Mouse (Mus musculus): Measurements from ENCODE around the gene C130026I21Rik.
"Not testable (repeated sequence)": the region's sequence is repeated elsewhere in the genome, so short reads cannot be mapped to it uniquely, and the experiment has no call there.

Gene C130026I21Rik

DNA sequence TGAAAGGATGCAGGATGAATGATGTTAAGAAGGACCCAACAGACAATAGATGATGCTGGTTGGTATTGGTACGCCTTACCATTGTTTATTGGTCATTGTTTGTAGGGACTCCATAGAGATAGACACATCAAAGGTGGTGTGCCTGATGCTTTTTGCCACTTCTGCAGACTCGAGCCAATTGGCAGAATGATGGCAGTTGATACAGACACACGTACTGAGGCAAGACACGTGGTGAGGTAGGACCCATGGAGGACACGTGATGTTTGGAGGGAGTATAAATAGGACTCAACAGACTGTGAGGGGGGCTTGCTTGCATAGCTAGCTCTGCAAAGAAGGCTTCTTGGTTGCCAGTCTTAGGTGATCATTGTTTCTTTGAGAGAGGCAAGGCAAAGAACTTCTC, 115.2 kb downstream of the C130026I21Rik start:
- not testable (repeated sequence) for ATAC-seq (ENCODE audit: insufficient number of reproducible peaks, low FRiP score, low TSS enrichment)

DNA sequence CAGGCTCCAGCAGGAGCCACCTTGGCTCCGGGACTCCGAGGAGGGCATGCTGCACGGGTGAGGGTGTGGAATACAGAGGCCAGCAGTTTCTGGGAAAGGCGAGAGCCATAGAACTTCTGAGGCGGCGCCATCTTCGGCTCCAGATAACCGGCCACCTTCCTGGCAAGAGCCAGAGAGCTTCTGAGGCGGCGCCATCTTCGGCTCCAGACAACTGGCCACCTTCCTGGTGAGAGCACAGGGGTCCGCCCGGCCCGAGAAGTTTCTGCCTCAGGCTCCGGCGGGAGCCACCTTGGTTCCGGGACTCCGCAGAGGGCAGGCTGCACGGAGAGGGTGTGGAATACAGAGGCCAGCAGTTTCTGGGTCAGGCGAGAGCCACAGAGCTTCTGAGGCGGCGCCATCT, 136.7 kb downstream of the C130026I21Rik start:
- ATAC-seq (ENCODE audit: insufficient number of reproducible peaks, low FRiP score, low TSS enrichment) = not testable (repeated sequence)

DNA sequence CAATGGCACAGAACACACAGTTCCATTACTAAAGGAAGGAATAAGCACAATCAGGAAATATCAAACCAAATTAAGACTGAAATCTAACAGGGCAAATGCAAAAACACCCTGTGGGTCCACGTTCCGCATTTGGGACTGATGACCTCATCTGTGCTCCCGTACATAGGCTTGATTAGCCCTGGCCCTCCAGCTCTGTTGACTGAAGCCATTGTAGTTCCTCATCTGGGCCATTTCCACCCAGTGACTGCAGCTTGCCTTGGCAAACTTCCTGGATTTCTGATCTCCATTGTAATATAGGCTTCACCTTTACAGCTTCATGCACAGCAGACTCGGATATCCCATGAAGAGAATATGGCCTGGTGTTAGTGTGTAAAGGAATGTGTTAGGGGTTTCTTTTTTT, 148.5 kb downstream of the C130026I21Rik start:
- not testable (repeated sequence) for ATAC-seq (ENCODE audit: insufficient number of reproducible peaks, low FRiP score, low TSS enrichment)

DNA sequence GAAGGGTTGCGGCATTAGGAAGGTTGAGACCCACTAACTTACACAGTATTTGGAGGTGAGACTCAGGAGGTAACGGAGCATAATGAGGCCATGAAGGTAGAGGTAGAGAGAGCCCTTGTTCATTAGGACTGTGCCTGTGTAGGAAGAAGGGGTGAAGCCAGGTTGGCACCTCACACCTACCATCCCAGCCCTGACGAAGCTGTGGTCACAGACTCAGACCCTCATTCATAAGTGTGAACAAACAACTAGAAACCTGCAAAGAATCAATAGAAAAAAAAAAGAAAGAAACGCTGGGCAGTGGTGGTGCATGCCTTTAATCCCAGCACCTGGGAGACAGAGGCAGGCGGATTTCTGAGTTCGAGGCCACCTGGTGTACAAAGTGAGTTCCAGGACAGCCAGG, 152.0 kb downstream of the C130026I21Rik start:
- not testable (repeated sequence) for ATAC-seq (ENCODE audit: insufficient number of reproducible peaks, low FRiP score, low TSS enrichment)

DNA sequence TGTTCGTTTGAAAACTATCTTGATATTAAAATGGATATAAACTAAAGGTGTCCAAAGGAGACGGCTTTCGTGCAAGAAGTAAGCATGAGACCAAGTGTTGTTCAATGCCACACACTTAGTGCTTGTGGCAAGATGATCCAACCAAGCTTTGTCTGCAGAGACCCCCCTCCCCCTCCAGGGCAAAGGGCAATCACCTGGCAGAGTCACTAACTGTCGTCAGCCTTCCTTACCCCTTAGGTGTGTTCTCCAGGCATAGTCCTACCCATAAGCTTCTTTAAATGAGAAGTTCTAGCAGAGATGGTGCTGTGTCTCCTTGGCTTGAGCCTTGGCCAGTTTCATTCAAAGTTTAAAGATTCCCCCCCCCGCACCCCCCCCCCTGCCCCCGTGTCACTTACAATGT, 152.8 kb downstream of the C130026I21Rik start:
- not testable (repeated sequence) for ATAC-seq (ENCODE audit: insufficient number of reproducible peaks, low FRiP score, low TSS enrichment)

DNA sequence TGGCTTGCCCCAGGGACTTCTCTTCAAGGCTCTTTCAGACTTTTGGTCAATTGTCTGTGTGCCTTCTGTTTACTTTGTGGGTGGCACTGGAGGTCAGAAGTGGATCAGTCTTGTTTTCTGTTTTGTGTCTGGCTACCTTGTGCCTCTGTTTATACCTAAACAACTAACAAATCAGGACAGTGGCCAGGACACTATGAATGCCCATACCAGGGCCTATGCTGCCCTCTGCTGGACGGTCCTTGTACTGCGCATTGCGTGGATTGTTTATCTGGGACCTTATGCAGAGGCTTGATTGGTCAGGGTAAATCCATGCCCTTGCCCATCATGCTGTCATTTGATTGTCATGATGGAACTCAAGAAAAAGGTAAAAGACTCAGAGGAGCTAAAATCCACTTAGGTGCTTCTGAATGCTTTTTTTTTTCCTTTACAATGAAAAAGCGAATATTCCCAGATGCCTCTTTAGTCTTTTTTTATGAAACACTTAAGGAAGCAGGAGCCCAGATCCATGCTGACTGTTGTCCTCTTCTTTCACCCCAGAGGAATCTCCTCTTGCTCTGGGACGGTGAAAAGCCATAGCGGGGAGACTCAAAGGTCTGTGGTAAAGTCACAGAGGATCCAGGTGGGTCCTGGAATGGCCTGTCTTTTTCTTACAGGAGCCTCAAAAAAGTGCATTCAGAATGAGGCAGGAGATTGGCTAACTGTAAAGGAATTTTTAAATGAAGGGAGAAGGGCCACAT, 155.5 kb downstream of the C130026I21Rik start:
- ATAC-seq (ENCODE audit: insufficient number of reproducible peaks, low FRiP score, low TSS enrichment) = not testable (repeated sequence)

DNA sequence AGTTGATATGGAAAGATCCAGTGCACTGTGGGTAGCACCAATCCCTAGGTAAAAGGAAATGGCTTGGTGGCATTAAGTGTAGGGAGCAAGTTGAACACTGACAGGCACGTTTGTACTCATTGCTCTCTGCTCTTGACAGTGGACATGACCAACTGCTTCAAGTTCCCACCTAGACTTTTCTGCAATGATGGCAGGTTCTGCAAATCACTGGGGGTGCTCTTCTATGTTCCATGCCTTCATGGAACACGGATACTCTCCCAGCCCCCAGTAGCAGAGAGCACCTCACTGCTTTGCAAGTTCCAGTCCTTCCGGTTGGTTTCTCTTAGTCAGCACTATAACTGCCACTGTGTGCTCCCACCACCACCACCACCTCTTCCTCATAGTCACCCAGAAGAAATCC, 156.3 kb downstream of the C130026I21Rik start:
- ATAC-seq (ENCODE audit: insufficient number of reproducible peaks, low FRiP score, low TSS enrichment) = not testable (repeated sequence)

DNA sequence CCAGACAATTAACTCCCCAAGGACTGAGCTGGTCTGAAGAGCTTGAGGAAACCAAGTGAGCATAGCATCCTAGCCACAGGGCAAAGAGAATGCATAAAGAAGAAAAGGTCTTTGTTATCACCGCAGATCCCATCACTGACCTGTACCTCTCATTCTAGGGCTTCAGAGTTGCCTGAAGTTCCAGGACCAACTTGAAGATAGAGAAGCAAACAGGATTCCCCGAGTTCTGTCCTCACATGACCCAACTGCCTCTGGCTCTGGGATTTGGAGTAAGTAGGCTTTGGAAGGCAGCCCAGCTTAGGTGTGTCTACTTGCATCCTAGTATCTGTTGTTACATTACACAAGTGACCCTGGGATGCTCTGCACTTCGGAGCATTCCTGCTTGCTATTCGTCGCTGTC, 157.5 kb downstream of the C130026I21Rik start:
- ATAC-seq (ENCODE audit: insufficient number of reproducible peaks, low FRiP score, low TSS enrichment) = not testable (repeated sequence)

DNA sequence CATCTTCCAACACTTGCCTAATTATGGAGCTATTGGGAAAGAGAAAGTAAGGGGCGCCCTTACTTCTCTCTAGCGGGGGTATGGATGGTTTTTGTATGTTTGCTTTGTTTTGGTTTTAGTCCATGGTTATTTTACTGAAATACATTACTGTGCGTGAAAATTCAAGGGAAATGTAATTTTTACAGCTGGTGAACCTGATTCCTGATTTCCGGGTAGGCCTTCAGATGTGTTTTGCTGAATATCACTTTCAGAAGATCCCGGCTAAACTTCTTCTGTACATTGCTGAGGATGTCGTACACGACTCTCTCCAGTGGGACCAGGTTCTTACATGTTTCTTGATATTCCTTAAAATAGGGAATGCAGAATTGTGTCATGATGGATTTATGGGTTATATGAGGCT, 158.1 kb downstream of the C130026I21Rik start:
- ATAC-seq (ENCODE audit: insufficient number of reproducible peaks, low FRiP score, low TSS enrichment) = not testable (repeated sequence)

DNA sequence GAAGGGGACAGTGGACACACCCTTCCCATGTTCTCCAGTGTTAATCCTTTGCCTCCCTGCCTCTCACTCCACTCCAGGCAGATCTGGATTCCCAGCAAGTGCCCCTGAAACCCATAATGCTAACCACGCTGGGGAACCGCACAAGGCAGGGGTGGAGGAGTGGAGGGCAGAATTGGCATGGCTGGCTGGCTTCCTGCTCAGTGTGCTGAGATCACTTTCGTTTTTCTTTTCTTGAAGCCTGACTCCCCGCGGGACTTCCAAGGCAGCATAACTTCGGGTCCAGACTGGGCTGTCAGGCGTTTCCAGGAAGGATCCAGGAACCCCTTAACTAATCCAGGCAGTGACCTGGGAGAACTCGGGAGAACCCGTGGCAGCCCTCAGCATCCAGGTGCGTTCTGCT, 158.8 kb downstream of the C130026I21Rik start:
- not testable (repeated sequence) for ATAC-seq (ENCODE audit: insufficient number of reproducible peaks, low FRiP score, low TSS enrichment)

DNA sequence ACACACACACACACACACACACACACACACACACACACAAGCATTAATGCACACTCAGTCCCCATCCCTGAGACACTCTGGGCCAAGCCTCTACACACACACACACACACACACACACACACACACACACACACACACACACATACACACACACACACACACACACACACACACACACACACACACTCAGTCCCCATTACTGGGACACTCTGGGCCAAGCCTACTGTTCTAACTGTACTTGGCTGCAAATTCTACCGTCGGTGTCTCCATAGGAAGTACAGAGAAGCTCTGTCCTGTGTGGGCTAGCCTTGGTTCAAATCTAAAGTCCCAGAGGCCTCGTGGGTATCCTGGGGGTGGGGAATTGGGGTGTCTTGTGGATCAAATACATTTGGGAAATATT, 159.5 kb downstream of the C130026I21Rik start:
- not testable (repeated sequence) for ATAC-seq (ENCODE audit: insufficient number of reproducible peaks, low FRiP score, low TSS enrichment)

DNA sequence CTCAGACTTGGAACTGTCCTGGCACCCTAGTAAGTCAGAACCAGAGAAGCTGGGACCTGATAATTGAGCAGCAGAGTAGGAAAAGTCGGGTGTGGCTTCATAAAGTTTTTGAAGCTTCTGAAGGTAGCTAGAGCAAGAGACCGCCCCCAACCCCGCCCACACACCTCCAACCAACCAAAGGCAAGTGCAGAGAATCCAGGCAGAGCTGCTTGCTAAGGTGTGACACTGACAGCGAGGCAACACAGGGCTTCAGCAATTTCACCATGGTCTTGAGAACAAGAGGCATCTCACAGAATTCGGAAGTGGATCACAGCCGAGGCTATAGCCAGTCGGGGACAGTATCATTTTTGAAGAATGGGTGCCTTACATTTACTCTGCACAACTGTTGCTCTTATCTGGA, 160.6 kb downstream of the C130026I21Rik start, which contains the start of gene A530032D15Rik:
Gene A530032D15Rik, minus strand, starts transcription at position 101 of the 400 bp plus-strand sequence.
- ATAC-seq (ENCODE audit: insufficient number of reproducible peaks, low FRiP score, low TSS enrichment) = not testable (repeated sequence)

DNA sequence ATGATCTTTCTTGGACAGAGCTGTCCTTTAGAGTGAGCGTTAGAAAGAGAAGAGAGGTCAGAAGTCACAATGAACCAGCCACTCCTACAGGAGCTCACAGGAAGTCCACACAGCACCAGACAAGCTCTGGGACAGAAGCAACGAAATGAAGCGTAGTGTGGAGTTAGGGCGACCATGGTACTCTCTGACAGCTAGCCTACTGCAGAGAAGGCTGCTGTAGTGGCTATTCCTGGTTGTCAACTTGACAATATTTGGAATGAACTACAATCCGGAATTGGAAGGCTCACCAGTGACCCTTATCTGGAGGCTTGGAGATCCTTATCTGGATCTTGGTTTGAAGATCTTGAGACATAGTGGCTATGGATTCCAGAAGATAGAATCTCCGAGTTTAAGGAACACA, 164.4 kb downstream of the C130026I21Rik start:
- not testable (repeated sequence) for ATAC-seq (ENCODE audit: insufficient number of reproducible peaks, low FRiP score, low TSS enrichment)

DNA sequence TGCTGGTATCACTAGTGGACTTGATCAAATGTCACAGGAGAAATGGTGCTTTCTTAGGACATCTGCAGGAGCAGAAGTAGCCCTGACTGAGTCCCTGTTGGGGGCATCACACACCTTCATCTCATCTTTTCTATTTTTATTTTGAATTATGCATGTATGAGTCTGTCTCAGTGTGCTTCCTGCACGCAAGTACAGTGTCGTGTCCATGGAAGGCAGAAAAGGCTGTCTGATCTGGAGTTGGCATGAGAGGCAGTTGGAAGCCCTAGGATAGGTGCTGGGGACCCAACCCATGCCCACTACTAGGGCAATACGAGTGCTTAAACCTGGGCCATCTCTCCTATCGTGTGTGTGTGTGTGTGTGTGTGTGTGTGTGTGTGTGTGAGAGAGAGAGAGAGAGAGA, 165.0 kb downstream of the C130026I21Rik start:
- ATAC-seq (ENCODE audit: insufficient number of reproducible peaks, low FRiP score, low TSS enrichment) = not testable (repeated sequence)

DNA sequence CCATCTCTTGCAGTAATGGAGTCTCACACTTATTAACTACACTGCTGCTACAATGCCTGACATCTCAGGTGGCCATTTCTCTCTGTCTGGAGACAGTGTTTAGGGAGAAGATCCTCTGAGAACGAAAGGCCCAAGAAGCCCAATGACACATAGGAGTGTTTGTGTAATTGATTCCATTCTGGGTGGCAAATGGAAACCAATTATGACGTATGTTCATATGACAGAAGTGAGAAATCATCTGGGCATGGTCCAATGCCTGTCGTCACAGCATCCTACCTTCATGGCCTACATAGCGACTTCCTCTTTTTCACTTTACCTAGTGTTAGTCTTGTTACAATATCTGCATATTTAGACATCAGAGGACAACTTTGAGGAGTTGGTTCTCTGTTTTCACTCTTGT, 168.6 kb downstream of the C130026I21Rik start:
- ATAC-seq (ENCODE audit: insufficient number of reproducible peaks, low FRiP score, low TSS enrichment) = not testable (repeated sequence)

DNA sequence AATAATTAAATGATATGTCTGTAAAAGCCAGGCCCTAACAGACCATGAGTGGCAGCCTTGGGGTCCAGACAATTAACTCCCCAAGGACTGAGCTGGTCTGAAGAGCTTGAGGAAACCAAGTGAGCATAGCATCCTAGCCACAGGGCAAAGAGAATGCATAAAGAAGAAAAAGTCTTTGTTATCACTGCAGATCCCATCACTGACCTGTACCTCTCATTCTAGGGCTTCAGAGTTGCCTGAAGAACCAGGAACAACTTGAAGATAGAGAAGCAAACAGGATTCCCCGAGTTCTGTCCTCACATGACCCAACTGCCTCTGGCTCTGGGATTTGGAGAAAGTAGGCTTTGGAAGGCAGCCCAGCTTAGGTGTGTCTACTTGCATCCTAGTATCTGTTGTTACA, 170.5 kb downstream of the C130026I21Rik start, which contains the start of gene Gm10553:
Gene Gm10553, plus strand, starts transcription at position 301 of the 400 bp plus-strand sequence.
- not testable (repeated sequence) for ATAC-seq (ENCODE audit: insufficient number of reproducible peaks, low FRiP score, low TSS enrichment)

DNA sequence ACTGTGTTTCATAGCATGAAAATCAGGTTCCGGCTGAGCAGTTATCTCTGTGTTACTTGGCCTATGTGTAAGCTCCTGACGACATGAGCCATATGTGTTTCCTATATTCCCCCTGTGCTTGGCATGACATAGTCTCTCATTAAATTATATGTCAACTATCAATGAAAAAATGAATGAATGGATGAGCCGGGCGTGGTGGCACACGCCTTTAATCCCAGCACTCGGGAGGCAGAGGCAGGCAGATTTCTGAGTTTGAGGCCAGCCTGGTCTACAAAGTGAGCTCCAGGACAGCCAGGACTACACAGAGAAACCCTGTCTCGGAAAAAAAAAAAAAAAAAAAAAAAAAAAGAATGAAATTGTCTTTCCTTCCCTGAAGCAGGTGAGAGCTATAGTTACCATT, 171.3 kb downstream of the C130026I21Rik start:
- ATAC-seq (ENCODE audit: insufficient number of reproducible peaks, low FRiP score, low TSS enrichment) = not testable (repeated sequence)

DNA sequence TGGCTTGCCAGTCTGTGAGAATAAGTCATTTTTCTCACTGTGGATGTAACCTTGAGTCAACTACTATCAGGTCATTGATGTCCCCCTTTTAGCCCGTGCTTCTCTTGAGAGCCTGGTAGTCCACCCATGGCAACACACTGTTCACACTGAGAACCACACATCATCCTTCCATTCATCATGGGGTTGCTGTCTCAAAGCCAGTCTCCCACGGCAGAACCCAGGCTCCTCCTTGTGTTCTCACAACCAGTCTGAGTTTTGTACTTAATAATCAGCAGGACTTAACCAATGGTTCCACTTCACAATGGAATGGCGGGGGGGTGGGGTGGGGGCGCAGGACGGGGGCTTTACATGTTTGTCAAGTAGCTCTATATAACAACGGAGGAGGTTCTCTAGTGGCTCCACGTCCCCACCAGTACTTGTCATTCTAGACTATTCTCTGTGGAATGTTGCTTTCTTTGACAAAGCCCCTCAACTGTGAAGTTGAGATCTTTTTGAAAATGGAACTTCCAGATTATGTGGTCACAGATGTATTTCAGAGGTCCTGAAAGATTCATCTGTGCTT, 177.3 kb downstream of the C130026I21Rik start:
- ATAC-seq (ENCODE audit: insufficient number of reproducible peaks, low FRiP score, low TSS enrichment) = not testable (repeated sequence)

DNA sequence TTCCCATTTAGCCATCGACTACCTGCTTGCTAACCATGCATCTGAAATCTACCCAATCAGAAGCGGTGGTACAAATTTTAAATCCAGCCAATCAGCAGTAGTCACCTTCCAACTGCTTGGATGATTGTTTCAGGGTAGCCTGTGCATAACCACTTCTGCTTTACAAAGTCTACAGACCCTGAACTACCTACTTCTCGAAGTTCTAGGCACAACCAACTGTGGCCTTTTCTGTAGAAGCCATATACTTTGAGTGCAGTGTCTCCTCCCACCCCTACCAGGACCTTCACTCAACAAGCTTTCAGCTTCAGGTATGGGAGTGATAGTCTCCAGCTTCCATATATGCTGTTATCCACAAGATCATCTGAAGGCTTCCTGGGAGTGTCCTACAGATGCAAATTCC, 178.2 kb downstream of the C130026I21Rik start:
- not testable (repeated sequence) for ATAC-seq (ENCODE audit: insufficient number of reproducible peaks, low FRiP score, low TSS enrichment)

DNA sequence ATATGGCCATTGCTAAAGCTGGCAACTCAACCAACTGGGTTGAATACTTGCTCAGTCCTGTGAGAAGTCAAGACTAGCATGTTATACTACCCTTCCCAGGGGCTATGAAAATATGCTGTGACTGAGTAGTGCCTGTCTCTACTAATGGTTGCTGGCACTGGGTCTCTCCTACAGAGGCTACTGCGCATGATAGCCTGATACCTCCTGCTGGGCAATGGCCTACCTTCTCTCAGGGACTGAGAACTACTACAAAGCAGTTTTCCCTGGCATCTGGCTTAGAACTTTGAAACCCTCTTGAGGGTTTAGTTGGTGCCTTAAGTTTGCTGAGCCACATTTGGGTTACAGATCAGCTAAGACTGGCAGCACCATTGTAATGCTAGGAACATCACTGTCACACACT, 184.2 kb downstream of the C130026I21Rik start:
- ATAC-seq (ENCODE audit: insufficient number of reproducible peaks, low FRiP score, low TSS enrichment) = not testable (repeated sequence)

DNA sequence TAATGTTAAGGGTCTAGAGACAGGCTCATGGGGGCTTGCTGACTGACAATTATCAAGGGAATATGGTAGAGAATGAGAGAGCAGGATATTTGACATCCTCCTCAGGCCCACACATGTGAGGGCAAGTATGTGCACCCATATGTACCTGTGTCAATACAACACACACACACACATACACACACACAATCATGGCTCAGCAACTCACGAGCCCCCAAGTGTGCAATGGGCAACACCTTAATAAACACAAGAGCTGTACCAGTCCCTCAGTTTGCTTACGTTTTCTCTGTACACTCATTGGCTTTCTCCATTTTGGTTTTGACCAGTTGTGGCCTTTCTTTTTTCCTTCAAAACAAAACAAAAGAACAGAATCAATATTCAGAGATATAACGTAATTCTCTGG, 185.6 kb downstream of the C130026I21Rik start:
- ATAC-seq (ENCODE audit: insufficient number of reproducible peaks, low FRiP score, low TSS enrichment) = not testable (repeated sequence)

DNA sequence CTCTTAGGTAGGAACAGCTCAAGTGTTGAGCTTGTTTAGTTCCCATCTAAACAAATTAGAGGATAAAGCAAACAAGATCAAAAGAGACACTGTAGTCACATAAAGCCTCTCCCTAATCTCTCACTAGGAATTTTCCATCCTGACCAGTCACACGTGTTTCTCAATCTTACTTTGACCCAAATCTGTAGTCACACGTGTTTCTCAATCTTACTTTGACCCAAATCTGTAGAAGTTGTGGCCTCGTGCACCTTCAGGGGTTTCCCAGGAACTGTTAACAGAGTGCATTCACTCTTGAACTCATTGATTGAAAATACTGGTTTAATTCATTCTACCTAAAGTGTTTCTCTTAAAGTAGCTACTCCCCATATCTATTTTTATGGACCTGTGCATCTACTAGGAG, 197.3 kb downstream of the C130026I21Rik start:
- not testable (repeated sequence) for ATAC-seq (ENCODE audit: insufficient number of reproducible peaks, low FRiP score, low TSS enrichment)

All from cerebellum, adult (tissue).